Mouse (Mus musculus) right cerebral cortex, adult 18-20 months (tissue): ENCODE data around the gene Eno3.

Experiments
- DNase-seq: peaks from one replicate; pipeline ENCODE4 v3.0.0; 2022; ENCODE audit warnings: mixed read lengths

Gene Eno3

DNA sequence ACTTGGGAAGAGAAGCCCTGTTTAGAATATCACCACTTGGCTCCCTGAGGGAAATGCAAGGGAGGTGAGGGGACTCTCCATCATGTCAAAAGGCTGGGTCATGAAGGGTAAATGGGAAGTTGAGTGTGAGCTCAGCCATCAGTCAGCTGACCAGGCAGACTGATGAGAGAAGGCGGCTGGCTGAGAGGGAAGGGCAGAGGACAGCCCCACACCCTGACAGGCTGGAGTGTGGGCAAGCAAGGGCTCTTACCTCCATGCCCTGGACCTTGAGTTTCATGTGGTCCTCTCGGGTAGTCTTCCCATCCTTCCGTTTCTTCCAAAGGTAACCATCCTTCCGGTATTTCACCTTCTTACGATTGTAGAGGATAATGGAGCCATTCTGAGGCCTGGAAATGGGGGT is 26.6 kb downstream of the Eno3 start:
- DNase-seq, result no peak

- DNase-seq, result peak; percentile 83
These were observed 30.0 kb downstream of the Eno3 start for GRCm38 (mm10) chr11:70686901-70687566.

DNA sequence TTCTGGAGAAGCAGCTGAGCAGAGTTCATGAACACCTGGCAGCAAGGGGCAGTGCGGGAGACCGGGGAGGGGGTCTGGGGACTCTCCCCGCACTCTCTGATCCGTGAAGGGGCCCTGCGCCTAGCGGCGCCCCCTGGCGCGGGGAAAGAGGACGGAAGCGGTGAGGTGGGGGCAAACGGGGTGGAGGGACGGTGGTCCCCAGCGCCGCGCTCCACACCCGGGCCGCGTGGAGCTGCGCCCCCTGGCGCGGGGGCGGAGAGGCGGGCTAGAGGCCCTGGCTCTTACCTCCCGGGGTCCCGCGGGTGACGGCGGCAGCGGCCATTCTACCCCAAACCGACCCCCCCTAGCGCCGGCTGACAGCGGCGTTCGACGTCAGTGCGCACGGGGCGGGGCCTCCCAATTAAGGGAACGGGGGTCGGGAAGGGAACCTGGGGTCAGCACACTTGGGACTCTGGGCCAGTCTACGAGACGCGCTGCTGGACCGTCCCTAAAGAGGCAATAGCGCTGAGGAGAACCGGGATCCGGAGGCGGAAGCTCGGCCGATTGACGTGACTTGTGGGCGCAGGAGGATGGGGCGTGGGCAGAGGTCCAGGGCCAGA is 30.7 kb downstream of the Eno3 start, which contains the start of gene Camta2:
TSS of gene Camta2 (minus strand) at position 505 of the 599 bp plus-strand sequence.
- peak; percentile 87 for DNase-seq

GRCm38 (mm10) chr11:70688372-70688771 is 31.4 kb downstream of the Eno3 start:
- no peak for DNase-seq

DNA sequence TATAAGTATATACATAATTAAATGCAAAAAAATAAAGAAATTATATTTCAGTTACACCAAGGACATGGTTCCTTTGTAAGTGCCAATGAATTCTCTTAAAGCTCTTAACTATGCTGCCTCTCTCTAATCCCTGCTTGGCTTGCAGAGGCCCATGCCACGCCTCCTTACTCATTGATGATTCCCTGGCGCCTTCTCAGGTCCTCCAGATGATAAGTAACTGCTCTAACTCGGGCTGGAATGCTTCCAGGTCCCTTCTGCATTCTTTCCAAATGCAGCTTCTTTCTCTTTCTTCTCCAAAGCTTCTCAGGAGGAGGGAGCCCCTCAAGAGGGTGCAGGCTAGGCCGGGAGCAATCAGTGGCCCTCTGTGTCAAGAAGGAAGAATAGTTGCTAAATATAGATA is 32.6 kb downstream of the Eno3 start:
- DNase-seq, result no peak

- DNase-seq, result no peak
These were observed 36.5 kb downstream of the Eno3 start for GRCm38 (mm10) chr11:70693504-70693903.

DNA sequence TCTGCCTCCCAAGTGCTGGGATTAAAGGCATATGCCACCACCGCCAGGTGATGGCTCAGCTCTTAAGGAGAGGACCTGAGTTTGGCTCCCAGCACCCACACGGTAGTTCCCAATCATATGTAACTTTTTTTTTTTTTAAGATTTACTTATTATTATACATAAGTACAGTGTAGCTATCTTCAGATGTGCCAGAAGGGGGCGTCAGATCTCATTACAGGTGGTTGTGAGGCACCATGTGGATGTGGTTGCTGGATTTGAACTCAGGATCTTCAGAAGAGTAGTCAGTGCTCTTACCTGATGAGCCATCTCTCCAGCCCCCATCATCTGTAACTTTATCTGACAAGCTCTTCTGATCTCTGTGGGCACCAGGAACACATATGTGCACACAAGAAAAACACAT is 40.4 kb downstream of the Eno3 start:
- no peak for DNase-seq

DNA sequence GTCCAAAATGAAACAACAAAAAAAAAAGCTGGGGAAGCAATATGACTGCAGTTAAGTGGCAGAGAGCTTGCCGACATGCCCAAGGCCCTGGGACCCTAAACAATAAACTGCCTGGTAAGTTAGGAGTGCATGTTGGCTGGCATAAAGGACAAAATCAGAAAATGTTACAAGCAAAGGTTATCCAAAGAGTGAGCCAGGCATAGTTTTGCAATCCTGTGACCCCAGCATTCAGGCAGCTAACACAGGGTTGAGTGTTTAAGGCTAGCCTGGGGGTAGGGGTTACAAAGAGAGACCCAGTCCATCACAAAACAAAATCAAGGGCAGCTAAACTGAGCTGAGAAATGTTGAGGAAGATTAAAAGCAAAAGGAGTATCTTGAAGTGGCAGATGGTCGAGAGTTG is 42.0 kb downstream of the Eno3 start:
- no peak for DNase-seq

GRCm38 (mm10) chr11:70699722-70700556 is 42.9 kb downstream of the Eno3 start, which contains the start of the genes Inca1 and Kif1c:
Inca1 (minus strand) TSS chr11:70700155.
Kif1c (plus strand) TSS chr11:70700548.
- DNase-seq, result peak; percentile 95

GRCm38 (mm10) chr11:70700613-70701012 is 43.6 kb downstream of the Eno3 start:
- peak; percentile 52 for DNase-seq

- no peak for DNase-seq
These were observed 44.4 kb downstream of the Eno3 start for GRCm38 (mm10) chr11:70701221-70701955.

- no peak for DNase-seq
These were observed 45.2 kb downstream of the Eno3 start for GRCm38 (mm10) chr11:70701984-70702733.

- DNase-seq, result no peak
These were observed 45.8 kb downstream of the Eno3 start for GRCm38 (mm10) chr11:70702781-70703180.

DNA sequence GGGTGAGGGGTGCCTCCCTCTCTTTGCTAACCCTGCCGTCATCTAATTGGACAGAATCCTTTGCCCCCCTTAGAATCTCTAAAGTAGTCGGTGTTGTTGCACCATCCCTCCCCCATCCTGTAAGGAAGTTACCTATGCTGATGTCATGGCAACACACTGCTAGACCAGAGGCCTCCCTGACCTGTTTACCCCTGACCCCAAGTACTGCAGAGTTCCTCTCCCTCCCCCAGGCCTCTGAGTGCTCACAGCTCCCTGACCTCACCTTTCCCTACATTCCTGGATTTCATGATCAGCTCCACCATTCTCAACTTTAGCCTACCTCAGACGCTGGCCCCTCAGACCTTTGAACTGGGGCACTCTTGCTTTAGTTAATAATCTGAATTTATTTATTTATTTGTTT is 49.1 kb downstream of the Eno3 start:
- DNase-seq, result no peak

DNA sequence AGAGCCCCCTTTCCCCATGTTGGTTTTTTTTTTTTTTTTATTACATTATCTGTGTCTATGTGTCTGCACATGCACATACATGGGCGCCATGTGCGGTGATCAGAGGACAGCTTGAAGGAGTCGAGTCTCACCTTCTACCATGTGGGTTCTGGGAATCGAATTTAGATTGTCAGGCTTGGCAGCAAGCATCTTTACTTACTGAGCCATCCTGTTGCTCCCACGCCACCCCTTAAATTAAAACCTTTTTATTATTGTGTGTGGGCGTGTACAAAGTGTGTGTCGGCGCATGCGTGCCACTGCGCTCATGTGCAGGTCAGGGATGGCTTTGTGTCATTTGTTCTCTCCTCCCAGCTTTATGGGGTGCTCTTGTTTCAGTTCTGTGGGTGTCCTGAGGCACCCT is 54.0 kb downstream of the Eno3 start:
- peak; percentile 48 for DNase-seq
